Mouse (Mus musculus): ENCODE data around the gene Zfp804a.

Gene Zfp804a

DNA sequence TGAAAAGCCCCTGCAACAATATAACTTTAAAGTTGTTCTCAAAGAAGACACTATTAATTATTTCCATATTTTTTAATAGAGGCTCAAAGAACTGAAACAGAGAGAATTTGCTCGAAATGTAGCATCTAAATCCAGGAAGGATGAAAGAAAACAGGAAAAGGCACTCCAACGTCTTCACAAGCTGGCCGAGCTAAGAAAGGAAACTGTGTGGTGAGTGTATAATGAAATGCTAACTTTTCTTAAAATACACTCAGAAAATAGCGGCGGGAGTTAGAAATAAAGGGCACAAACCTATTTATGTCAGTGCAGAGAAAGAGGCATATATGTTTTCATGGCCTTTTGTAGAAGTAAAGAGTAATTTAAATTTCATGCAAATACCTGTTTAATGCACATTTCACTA lies 200.4 kb downstream of the Zfp804a start:
- in situ Hi-C loops (cut with MboI, MseI): no loop called here

DNA sequence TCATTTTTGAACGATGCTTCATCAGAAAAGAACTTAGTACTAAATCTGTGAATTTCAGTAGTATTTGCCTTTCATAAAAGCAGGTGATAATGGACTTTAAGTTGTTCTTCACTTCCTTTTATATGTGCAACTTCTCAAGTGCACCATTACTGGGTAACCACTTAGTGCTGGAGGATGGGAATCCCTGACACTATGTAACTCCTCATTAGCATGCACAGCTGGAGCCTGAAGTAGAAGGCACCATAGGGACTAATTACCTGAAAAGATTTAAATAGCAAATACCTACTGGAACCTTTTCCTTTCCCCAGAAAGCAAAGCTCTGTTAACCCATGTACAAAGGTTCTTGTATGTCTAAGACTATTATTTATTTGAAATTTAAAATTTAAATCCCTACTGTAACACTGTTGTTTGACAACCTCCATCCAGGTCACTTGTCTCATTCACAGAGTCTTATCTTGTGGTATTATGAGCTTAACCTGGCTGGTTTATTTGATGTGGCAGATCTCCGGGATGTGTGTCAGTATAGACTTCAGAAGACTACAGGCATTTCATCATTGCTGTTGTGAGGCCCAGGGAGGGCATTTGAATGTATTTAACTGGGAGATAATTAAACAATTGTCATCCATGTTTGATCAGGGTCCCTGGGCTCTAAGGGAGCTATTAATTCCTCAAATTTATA lies 229.7 kb downstream of the Zfp804a start:
- in situ Hi-C loops (cut with MboI, MseI): no loop called here

DNA sequence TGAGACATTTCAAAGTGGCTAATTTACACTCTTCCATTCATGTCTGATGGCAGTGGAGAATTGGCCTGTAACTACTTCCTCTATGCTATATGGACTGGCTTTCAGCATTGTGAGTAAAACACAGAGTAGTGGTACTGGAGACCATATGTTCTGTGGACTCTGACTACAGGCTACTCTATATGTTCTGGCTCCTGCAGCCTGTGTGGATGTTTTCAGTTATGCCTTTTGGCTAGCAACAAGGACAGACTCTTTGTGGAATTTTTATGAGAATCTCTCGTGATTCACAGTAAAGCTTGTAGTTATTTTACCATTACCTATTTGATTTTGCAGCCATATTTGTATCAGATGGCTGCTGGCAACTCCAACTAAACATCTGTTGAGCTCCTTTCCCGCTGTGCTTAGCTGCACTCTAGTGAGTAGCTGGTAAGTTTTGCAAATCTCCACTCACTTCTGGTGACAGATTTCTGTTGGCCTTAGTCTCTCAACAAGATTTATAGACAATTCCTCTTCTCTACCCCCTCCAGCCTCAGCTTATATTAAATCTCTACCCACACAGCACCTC lies 242.0 kb downstream of the Zfp804a start:
- in situ Hi-C loops (cut with MboI, MseI): no loop called here
